Mouse (Mus musculus) layer of hippocampus, postnatal 25 days (tissue): ENCODE data around the gene Fanca. TPM values are rescaled to one million over a fixed set of nuclear protein-coding genes. Genes with fewer than 3 reads are reported as not detected.
"Not testable (repeated sequence)": the region's sequence is repeated elsewhere in the genome, so short reads cannot be mapped to it uniquely, and the experiment has no call there.

Source experiments
- DNase-seq, 2 experiments: peaks; one replicate each; pipeline ENCODE4 v3.0.0; 2022; ENCODE audit warnings: mixed read lengths in 2 of 2, low spot score in 1 of 2; ENCODE audit errors: extremely low spot score in 1 of 2
- total RNA-seq, 2 experiments: library from RNA; stranded (reverse); gene quantifications; 2 replicates each; pipeline ENCODE4 v1.2.3; 2021

Gene Fanca
- total RNA-seq, 2 experiments from 2014 or later: 1.7 to 3.7 TPM

DNA sequence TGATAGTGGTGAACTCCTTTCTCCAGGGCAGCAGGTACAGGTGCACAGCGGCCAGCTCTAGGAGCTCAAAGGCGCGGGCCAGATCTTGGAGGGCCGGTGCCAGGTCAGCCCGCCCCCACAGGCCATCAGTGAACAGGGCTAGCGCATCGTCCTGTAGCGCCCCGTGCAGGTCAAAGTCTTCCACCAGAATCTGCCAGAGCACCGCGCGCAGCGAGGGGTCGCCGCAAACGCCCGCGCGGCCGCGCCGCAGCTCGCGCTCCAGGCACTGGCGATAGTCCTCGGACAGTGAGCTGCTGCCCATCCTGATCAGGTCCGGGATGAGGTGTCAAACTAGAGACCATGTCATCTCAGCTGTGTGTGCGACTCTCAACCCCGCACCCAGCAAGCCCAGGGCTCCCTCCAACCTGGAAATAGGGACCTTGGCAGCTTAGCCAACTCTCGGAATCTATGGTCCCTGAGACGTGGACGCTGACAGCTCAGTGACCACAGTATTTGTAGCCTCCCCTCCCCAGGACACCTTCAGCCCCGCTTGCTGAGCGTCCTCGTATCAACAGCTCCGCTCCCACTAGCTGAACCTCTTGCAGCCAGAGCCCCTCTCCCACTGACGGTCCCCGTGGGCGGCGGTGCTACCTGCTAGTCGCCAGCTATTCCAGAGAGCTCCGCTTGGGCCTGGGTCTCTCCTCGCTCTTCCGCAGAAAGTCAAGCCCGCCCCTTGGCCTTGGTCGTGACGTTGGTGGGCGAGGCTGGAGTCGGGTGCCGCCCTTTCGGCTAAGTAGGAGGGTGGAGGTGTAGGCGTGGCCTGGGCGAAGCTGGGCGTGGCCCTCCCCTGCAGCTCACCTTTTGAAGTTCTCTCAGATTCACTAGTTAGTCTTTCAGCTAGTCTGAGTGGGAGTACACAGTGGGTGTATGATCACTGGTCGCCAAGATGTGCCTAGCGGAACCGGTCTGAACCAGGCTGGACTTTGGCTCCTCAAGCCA lies 82.6 kb downstream of the Fanca start, which contains the start of gene Spata2l:
Spata2l (minus strand) TSS at position 714 of the 978 bp plus-strand sequence.
- peak; percentile 67 to 75 for DNase-seq

DNA sequence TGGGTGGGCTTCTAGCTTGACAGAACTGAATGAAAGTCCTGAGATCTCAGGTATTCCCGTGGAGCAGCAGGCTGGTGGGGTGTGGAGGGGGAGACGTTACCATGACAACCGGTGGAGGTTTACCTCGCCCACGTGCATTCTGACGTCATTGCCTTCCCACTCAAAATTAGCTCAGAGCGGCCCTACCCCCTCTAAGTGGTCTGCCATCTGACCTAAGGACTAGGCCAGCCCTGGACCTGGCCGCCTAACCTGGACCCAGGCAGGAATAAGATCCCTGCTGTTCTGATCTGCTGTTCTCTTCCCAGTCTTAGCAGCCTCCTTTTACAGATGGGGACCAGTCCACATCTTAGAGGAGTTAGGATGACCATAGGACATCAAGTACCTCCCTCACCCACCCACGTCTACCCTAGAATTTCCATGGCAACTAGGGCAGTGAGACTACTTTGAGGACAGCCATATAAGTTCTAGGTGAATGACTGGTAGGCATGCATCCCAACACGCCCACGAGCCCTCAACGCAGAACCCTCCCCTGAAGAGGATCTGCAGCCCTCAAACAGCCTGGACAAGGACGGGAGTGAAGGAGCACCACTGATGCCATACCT lies 83.4 kb downstream of the Fanca start:
- peak; percentile 60 to 65 for DNase-seq

DNA sequence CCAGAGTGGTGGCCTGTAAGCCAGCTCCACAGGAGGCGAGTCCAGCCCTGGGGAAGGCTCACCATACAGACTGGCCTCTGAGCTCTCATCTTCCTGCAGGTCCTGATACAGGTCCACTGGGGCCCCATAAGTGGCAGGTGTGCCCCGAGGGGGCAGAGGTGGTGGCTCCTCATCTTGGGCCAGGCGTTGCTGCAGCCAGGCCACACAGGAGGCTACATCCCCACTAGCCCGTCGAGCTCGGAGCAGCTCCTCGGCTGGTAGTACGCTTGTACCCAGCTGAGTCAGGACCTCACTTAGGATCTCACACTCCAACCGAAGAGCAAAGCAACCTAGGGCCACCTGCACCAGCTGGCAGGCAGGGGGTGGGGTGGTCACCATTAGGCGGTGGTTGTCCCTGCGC lies 84.6 kb downstream of the Fanca start:
- DNase-seq: no peak

DNA sequence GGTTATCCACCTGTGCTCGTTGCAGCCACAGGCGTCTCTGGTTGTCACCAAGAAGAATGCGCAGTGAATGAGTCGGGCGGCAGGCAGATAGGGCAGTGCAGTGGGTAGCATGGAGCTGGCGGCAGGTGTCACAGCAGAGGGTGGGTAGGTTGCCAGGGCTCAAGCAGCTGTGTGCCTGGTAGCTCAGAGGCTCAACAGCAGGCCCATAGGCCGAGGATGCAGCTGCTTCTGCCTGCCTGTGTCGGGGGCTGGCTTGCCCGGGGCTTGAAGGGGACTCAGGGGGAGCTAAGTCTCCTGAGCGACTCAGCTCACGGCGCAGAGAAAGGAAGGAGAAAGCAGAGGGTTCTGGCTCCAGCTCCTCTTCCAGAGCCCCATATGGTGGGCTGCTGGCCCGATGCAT lies 85.1 kb downstream of the Fanca start:
- DNase-seq: peak in 1 of 2 experiments; percentile 18

DNA sequence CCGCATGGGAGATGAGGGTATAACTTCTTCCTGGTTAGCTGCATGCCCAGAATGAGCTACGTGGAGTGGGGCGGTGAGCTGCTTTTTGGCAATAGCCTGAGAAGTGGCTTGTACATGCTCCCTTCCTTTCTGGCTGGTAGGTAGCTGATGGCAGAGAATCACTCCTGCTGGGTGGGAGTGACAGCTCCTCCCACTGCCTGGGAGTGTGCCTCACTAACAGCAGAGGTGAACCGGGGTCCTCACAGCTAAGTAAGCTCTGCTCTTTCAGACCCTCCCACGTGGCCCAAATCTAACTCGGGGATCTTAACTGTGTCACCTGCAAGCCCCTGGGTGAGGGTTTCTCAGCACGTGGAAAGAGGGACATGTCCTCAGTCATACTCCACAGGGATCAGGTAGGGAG lies 85.8 kb downstream of the Fanca start:
- peak in 1 of 2 experiments; percentile 12 for DNase-seq

DNA sequence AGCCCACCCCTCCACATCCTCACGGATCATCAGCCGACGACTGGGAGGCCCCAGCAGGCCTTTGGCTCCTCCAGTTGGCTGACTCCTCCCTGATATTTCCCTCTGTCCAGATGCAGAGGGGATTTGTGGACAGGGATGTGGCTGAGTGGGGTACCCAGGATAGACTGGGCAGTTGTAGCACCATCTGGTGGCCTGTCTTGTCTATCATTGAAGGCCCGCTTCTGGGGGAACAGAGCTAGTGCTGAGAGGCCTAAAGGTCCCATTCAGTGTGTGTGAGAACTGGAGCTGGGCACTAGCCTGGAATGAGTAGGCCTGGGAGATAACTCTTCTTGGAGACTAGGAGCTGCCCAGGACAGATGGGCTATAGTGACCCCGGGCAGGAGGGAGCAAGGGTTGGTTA lies 86.6 kb downstream of the Fanca start:
- no peak for DNase-seq

DNA sequence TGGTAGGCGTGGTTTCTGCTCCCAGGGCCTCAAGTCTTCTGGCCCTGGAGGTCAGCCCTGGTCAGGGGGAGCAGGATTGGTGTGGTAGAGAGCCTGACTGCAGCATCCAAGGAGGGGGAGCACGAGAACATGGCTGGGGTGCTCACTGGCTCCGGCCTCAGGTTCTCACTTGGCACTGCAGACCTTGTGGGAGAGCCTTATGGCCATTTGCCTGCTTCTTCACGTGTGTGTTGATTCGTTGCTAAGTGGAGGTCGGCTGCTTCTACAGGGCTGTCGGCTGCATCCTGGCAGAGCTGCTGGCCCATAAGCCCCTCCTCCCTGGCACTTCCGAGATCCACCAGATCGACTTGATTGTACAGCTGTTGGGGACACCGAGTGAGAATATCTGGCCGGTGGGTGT lies 88.0 kb downstream of the Fanca start:
- not testable (repeated sequence) for DNase-seq

DNA sequence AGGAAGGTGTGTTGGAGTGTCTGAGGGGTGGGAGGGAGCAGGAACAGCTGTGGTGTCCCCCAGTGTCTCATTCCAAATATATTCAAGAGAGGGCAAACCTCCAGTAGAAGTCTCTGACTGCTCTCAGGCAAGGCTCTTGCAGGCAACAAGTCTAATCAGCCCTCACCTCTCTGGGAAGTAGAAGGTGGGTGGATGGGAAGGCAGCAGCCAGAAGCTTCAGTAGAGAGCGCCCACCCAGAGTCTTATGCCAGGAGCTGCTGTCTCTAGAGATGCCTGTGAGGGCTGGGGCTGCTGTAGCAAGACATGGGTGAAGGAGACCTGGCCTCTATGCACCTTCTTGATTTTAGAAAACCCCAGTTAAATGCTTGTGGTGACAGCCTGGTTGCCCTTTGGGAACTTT lies 90.0 kb downstream of the Fanca start:
- no peak for DNase-seq

DNA sequence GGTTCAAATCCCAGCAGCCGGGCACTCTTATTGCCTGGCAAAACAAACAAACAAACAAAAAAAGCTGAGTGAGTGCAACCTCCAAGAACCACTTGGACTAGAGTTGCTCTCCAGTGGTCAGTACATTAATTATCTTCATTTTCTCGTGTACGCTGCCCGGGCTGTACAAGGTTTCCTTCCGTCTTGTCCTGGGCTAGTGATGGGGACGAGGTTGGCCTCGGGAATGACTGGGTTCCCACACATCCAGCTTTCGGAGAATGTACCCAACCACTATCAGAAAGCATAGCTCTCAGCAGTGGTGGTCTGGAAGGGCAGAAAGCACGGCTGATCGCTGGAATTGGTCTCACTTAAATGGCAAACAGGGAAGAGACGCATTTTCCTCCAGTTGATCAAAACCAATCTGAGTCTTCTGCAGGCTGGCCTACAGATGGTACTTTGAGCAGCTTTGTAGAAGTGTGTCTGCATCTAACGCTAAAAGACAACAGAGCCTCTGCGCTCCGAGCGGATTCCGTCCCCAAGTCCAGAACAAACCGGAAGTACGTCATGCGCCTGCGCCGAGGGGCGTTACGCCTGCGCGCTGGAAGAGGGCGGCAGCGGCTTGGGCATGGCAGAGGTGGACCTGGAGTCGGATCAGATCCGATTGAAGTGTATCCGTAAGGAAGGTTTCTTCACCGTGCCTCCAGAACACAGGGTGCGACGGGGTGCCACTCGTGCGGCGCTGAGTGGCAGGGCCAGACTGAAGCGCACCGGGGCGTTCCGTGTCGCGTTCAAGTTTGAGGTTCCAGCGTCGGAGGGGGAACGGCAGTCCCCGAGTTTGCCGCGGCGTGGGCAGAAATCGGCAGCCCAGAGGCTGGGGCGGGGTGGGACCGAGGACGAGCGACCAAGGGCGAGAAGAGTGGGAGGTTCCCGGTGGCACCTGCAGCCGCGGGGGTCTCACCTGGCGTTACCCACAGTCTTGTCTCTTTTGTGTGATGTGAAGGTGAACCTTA lies 93.8 kb downstream of the Fanca start, which contains the start of gene Cdk10:
Cdk10 (plus strand) TSS at position 565 of the 989 bp plus-strand sequence.
- peak; percentile 92 to 95 for DNase-seq

DNA sequence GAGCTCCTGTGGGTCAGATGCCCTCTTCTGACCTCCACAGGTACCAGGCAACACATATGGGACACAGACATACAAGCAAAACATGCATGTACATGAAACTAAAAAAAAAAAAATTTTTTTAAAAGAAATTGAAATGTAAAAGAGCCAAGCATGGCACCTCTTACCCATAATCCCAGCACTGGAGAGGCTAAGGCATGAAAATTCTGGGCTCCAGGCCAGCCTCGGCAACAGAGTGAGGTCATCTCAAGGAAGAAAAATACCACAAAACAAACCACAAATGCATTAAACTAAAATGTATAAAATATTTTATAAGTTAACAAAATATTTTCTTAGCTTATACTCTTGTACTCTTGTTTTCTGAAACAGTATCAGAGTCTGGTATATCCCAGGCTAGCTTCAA lies 97.5 kb downstream of the Fanca start:
- DNase-seq: no peak

Other genes starting within 250 kb of the Fanca start
- gene Rpl13, start 216.2 kb downstream of the Fanca start, total RNA-seq: 100 to 1,000 TPM; 378 to 449 TPM
- 100 to 1,000 TPM; 273 to 300 TPM for gene Cpne7, start 201.2 kb downstream of the Fanca start, total RNA-seq
- 1 to 10 TPM; 2.0 to 2.5 TPM for gene Sult5a1, start 160.3 kb downstream of the Fanca start, total RNA-seq
- under 1 TPM; 0.17 to 0.23 TPM for gene Dpep1, start 132.3 kb downstream of the Fanca start, total RNA-seq
- 100 to 1,000 TPM; 112 to 116 TPM for gene Chmp1a, start 105.8 kb downstream of the Fanca start, total RNA-seq
- gene Spata33, start 105.7 kb downstream of the Fanca start, total RNA-seq: 1 to 10 TPM; 6.5 to 7.3 TPM
- gene Cdk10, start 93.7 kb downstream of the Fanca start, total RNA-seq: 10 to 100 TPM; 77.3 to 94.0 TPM
- 10 to 100 TPM; 85.7 to 94.3 TPM for gene Spata2l, start 82.3 kb downstream of the Fanca start, total RNA-seq
- gene Zfp276, start 64.4 kb downstream of the Fanca start, total RNA-seq: 10 to 100 TPM; 19.1 to 23.7 TPM
- gene Vps9d1, start 64.2 kb downstream of the Fanca start, total RNA-seq: 10 to 100 TPM; 57.4 to 65.0 TPM
- 10 to 100 TPM; 15.3 to 17.9 TPM for gene Spire2, start 14.1 kb upstream of the Fanca start, total RNA-seq
- 100 to 1,000 TPM; 485 to 539 TPM for gene Tcf25, start 55.2 kb upstream of the Fanca start, total RNA-seq
- gene Mc1r, start 88.5 kb upstream of the Fanca start, total RNA-seq: under 1 TPM in 1 of 2 experiments, not detected in 1; 0.10 TPM
- 100 to 1,000 TPM; 317 to 360 TPM for gene Tubb3, start 92.8 kb upstream of the Fanca start, total RNA-seq
- 10 to 100 TPM; 64.6 to 66.6 TPM for gene Def8, start 105.0 kb upstream of the Fanca start, total RNA-seq
- 10 to 100 TPM; 28.1 to 30.6 TPM for gene Afg3l1, start 159.3 kb upstream of the Fanca start, total RNA-seq
- gene Dbndd1, start 196.9 kb upstream of the Fanca start, total RNA-seq: 10 to 100 TPM; 10.5 to 10.8 TPM
- gene Gas8, start 200.3 kb upstream of the Fanca start, total RNA-seq: 10 to 100 TPM; 23.3 to 33.1 TPM